Mouse (Mus musculus) granulocyte monocyte progenitor cell, adult 5-6 weeks (primary cell): ENCODE results near the gene Cxcl12. TPM values are rescaled to one million over a fixed set of nuclear protein-coding genes. Genes with fewer than 3 reads are reported as not detected.

Experiments
- ATAC-seq: replicated peaks from 2 replicates; pipeline ENCODE4 v1.8.0; 2016; ENCODE audit warnings: mild to moderate bottlenecking, moderate TSS enrichment, inconsistent platforms; ENCODE audit not compliant: poor library complexity, severe bottlenecking
- total RNA-seq, 2 experiments: library from RNA; stranded (forward) in 1 of 2; stranded (reverse) in 1 of 2; fragments of 200-712, 200-1000 nt in 1 of 2; fragments of >200 nt in 1 of 2; fragmentation: Nextera tagmentation in 1 of 2; gene quantifications; 2 replicates each; pipeline ENCODE4 v1.2.3; 2014 to 2017

The Cxcl12 gene
- total RNA-seq (2014; fragmentation: Nextera tagmentation) (not detected in 2 replicates), total RNA-seq (2017) (not detected in 2 replicates)

DNA sequence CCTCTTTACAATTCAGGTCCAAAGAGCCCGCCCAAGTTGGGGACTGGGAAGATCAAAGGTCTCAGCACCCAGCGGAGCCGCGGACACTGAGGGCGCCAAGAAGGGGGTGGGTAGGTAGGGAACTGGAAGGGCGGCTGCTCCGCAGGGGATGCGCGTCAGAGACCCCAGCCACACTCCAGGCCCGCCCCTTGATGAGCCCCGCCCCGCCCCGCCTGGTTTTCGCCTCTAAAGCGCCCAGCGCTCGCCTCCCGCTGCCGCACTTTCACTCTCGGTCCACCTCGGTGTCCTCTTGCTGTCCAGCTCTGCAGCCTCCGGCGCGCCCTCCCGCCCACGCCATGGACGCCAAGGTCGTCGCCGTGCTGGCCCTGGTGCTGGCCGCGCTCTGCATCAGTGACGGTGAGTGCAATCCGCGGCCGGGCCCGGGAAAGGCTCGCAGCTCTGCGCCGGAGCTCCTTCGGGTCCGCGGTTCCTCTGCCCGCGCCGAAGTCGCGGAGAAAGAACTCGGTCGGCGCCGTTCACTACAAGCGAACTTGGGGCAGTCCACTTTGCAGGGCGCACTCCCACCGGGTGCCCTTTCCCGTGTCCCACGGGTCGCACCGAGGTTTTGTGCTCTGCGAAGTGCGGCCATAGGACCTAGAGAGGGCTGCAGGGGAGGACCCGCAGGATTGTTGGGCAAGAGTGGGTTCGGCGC lies at the start of gene Cxcl12:
Gene Cxcl12, plus strand, starts transcription at position 215 of the 691 bp plus-strand sequence.
- ATAC-seq = peak; percentile 51

DNA sequence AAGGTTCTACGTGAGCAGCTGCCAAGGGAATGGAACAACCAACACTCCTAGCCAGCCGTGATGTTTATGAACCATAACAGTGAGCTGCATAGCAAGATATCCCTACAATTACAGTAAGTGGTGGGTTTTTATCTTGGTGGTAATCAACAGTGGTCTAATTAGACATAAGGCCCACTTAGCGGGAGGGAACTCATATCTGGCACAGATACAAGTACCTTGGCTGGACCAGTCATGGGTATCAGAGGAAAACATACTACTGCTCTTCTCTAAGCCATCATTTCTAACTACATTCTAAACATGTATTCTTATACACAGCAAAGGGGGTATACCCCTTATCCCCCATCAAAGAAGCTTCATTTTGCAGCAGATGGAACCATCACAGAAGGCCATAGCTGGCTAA lies 46.3 kb upstream of the Cxcl12 start:
- no peak for ATAC-seq

DNA sequence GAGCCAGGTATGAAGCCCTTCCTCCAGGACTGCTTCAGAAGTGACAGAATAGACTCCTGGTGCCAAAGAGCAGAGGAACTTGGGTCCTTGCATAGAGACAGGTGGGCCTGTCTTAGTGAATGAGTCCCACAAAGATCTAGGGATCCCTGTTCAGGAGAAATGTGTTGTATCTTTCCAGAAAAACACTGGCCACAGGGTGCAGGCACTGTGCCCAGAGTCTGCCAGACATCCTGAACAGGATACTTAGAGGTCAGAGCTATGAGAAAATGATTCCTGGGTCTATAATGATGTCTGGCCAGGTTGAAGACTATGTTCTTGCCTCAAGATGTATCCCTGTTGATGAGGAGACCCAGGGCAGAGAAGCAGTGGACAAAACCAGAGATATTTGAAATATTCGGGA lies 42.0 kb upstream of the Cxcl12 start:
- no peak for ATAC-seq

DNA sequence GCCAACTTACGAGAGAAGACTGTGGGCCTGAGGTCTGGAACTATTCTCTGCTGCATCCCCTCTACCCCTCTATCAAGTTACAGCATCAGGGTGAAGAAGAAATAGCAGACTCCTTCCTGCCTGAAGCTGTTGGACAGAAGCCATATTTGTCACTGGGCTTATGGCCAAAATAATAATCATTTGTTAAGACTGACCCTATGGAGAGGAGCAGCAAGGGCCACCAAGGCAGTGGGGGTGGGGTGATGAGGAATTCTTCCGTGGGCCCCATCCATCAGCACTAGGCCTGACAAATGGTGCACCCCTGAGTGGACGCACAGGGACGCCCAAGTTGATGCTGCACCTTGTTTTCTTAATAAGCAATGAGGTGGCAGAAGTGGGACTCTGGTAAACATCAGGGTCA lies 38.9 kb upstream of the Cxcl12 start:
- no peak for ATAC-seq

GRCm38 (mm10) chr6:117130680-117131111 lies 37.6 kb upstream of the Cxcl12 start:
- no peak for ATAC-seq

- no peak for ATAC-seq
Observed at GRCm38 (mm10) chr6:117134526-117134925, 33.8 kb upstream of the Cxcl12 start.

- ATAC-seq = no peak
Observed at GRCm38 (mm10) chr6:117137735-117138134, 30.6 kb upstream of the Cxcl12 start.

DNA sequence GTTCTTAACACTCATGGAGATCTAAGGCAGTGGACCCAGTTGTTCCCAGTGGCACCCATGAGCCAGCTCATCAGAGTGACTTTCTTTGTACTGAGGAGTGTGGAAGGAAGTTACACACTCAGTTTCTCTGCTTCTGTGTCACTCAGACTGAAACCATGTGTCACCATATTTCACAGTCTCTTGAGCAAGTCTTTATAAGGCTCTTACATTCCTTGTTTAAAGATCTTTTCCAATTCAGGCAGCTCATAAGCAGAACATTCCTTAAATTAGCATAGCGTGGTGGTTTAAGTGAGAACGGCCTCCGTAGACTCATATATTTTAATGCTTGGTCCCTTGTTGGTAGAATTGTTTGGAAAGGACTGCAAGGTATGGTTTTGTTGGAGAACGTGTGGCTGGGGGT lies 27.4 kb upstream of the Cxcl12 start:
- ATAC-seq = no peak

GRCm38 (mm10) chr6:117146951-117147350 lies 21.4 kb upstream of the Cxcl12 start:
- no peak for ATAC-seq

- no peak for ATAC-seq
Observed at GRCm38 (mm10) chr6:117151484-117152149, 16.7 kb upstream of the Cxcl12 start.

DNA sequence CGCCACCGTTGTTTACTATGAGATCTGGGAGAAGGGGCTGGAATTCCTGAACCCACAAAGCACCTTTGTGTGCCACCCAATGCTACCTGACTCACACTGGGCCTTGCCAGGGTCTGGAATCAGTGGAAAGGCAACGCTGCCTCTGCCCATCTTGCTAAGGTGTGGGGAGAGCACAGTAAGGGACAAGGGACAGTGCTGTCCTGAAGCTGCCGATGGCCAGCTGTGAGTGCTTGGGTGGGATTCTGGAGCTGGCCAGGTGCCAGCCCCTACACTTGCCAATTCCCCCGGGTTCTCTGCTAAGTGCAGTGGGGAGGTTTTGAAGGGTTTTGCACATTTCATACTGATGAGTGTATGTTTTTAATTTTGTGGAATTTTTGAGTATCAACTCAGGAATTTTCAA lies 15.3 kb upstream of the Cxcl12 start:
- no peak for ATAC-seq

- no peak for ATAC-seq
Observed at GRCm38 (mm10) chr6:117156846-117157245, 11.5 kb upstream of the Cxcl12 start.

DNA sequence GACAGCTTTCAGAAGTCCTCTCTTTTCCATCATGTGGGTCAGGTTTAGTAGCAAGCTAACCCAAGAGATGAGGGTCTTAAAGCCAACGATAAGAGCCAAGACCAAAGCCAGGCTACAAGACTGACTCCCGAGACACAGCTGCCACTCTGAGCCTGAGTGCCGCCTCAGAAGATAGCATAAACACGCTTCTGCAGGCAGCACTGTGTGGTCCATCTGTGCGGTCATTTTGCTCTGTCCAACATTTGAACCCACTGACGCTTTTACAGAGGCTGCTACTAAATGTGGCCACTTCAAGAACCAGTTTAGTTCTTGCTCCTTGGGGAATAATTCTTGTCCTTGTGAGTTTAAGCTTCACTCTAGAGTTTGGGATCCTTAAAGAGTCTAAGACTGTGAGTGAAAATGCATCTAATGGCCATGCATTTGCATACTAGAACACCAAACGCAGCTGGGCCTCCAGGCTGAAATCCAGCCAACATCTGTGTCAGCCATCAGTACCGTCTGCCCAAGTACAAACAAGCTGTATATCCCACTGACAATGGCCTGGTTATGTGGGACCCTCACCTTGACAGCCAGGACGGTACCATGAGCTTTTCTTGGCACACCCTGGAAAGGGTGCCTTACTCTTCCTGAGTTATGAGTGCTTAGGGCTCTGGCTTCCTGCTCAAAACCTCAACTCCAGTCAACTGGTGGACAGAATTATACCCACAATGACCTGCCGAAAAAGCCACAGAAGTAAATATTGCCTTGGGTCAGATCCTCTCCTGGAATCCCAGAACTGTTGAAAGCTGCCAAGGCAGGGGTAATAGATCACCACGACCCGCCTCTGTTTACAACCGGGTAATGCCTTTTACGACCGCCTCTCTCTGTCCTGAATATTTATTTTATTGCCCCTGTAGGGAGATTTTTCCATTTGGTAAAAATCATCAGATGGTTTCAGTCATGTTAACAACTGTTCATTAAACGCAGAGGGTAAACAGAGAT lies 8.3 kb upstream of the Cxcl12 start:
- no peak for ATAC-seq

DNA sequence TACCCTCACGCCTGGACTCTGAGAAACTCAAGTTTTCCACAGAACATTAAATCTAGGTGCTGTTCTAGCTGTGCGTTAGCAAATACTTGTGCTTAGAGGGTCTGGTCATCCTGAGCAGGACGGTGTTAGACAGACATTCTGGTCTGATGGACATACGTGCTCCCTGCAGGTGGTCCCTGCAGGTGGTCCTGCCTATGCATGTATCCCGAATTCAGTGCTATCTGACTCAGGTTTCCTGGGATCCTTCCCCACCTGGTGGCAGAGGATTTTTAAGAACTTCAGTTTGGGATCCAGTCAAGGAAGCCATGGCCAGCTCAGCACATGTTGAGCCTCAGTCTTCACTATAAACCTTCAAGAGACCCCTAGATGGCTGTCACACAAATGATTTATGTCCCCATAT lies 4.8 kb upstream of the Cxcl12 start:
- ATAC-seq = no peak

DNA sequence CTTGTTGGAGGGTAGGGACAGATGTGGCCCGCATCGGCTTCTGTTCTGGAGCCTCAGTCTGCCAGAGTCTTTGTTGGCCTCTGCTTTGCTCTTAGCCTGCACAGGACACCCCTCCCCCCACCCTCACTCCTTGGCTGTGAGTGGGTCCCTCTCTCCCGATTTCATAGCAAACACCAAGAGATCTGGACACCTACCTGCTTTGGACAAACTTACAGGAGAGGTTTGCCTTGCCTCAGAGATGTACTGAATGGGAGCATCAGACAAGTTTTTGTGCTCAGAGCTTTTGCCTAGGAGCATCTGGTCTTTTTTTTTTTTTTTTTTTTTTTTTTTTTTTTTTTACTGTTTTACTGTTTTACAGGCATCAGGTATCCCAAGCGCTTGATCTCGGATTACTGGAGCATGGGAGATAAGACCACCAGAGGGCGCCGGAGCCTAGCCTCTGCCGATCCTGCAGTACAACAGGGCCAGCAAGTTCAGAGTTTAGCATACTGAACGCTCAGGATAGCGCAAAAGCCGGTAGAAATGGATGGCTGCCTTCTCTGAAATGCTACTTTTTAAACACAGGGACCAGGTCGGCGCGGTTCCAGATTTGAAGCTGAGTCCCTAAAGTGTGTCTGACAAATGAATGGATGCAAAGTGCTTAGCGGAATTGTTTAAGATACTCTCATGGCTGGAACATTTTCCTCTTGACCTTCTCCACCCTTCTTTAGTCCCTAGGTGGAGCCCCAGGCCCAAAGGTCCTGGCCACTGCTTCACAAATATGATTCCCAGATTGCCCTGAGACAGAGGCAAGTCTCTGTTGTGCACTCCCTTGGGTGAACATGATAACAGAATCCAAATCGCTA lies 1.5 kb upstream of the Cxcl12 start:
- peak; percentile 82 for ATAC-seq

DNA sequence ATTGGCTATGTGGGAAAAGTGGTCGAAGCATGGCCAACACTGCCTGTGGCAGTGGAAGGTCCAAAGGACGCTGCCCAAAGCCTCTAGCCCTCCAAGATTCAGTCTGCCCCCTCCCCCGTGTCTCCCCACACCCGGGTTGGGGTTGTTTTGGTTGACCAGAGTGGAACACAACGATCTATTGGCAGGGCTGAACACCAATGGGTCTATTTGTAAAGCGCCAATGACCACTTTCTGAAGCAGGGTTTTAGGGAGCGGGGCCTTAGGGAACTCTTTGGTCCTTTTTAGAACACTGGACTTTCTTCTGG lies 957 bp upstream of the Cxcl12 start:
- ATAC-seq = no peak

DNA sequence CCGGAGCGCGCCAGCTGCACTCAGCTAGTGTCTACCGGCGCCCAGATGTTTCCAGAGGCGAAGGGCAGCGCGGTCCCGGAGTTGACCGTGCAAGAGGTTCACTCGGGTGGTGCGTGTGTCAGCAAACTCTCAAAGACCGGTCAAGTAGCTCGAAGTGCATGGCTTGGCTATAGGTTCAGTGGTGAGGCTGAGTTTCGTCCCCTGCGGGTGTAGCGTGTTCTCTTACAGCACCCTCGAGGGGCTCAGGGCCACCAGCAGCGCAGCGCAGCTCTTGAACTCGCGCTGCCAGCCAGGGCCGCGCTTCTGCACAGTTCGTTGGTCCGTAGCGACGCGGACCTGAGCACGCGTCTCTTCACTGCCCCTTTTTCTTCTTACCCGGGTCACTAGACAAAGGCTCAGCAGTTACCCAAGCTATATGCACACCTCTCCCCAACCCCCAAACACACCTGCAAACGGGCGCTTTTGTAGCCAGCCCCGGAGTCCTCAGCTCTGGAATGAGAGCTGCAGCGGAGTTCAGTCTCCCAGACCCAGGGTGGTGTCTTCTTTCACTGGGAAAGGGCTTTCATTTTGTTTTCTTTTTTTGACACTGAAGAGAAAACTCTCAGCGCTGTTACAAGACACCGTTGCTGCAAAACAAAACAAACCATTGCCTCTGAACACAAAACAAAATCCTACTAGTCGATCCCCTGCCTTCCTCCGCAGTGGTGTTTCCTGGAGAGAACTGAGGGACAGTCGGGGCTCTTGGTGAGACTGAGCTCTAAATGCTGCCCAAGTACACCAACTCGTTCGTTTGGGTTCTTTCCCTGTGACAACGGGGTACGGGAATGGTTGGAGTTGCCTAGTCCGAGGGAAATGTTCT lies 945 bp downstream of the Cxcl12 start:
- 0 out of 2 replicates have a peak, but pooled peaks have one; percentile 7 for ATAC-seq

- ATAC-seq = no peak
Observed at GRCm38 (mm10) chr6:117169910-117170747, 1.8 kb downstream of the Cxcl12 start.
